9 mouse cellular contexts compared by ENCODE assay signal in the genomic region with DNA sequence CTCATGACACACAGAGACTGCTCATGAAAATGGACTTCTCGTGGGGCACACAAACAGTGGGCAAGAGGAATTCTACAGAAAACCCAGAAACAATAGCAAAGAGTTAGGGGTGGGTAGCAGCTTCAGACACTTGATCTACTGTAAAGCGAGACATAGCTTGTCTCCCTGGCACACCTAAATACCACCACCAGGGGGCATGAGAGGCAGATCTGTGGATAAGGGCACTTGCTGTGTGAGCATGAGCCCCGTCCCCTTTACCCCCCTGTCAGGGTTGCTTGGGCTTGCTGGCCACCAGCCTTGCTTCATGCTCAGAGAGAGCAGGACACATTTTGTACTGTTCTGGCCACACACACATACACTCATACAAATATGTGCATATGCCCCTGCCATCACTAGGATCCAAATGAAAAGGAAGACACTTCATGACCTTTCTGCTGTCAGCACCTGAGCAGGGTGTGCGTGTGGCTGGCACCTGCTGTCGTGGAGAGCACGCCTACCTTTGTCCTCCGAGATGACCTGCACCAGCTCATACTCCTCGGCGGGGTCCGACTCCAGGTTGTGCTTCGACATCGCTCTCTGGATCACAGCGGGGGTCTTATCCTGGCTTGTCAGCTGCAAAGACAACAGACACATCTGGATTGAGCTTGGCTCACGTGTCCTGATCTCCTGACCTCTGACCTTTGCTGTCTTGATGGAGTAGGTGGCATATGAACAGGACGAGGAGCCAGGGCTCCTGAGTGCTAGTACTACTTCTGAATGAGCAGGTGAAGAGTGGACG.
DNase-seq lines count a peak whose midpoint lies in the region; ATAC-seq and TF ChIP-seq lines count a peak whose summit lies in the region.
"Had no signal": no experiment of that assay in that cellular context is flagged by ENCODE, and none has a peak within 500 bp of the region (broad histone marks: within the 10 kb centered on the region; RNA-seq: fewer than 3 reads in every experiment).

No protein-coding gene starts in this region.

- peak; percentile 77 for DNase-seq in heart, embryonic 10.5 days (ENCODE audit: low spot score)
- peak; percentile 81 for DNase-seq in ES-CJ7 (ENCODE audit: low read depth, low spot score)
- peak; percentile 51 to 75 for DNase-seq in cerebellum, postnatal 14 days
- peak; percentile 38 to 46 for DNase-seq in gastrocnemius, postnatal 36 days
- DNase-seq in layer of hippocampus, adult 2 months (ENCODE audit: low spot score in 2 of 2) = peak in 1 of 2 experiments; percentile 69
- DNase-seq in stomach, postnatal 0 days (ENCODE audit: low spot score) = peak; percentile 53

- H3K4me2 ChIP-seq in heart, embryonic 12.5 days = no peak overlapping the region
- H3K4me2 ChIP-seq in stomach, postnatal 0 days (replicated peaks; ENCODE audit: low read depth) = no peak overlapping the region
- H3K4me2 ChIP-seq: limb, embryonic 13.5 days had no signal

- no peak for TF ChIP-seq EP300 in stomach, postnatal 0 days (optimal IDR thresholded peaks at IDR 0.05)

- ATAC-seq in heart, embryonic 12.5 days (ENCODE audit: insufficient number of reproducible peaks, low FRiP score) = no peak
- ATAC-seq in megakaryocyte, adult 5-6 weeks (ENCODE audit: poor library complexity, severe bottlenecking) = peak; percentile 51
- no peak for ATAC-seq in stomach, postnatal 0 days (ENCODE audit: low FRiP score, low TSS enrichment)

- peaks cover 72% of the 10 kb centered on the region for H3K36me3 ChIP-seq in heart, embryonic 10.5 days
- peaks cover 84% of the 10 kb centered on the region for H3K36me3 ChIP-seq in heart, embryonic 12.5 days
- H3K36me3 ChIP-seq in stomach, postnatal 0 days (ENCODE audit: control insufficient read depth, insufficient read depth, low read length) = peaks cover 12% of the 10 kb centered on the region

- H3K4me1 ChIP-seq in heart, embryonic 10.5 days = peaks cover 35% of the 10 kb centered on the region
- peaks cover 36% of the 10 kb centered on the region for H3K4me1 ChIP-seq in heart, embryonic 12.5 days (replicated peaks)
- H3K4me1 ChIP-seq in stomach, postnatal 0 days (replicated peaks; ENCODE audit: control insufficient read depth, insufficient read depth) = no peaks in the 10 kb centered on the region
- H3K4me1 ChIP-seq: limb, embryonic 13.5 days had no signal

- TF ChIP-seq CTCF in layer of hippocampus, adult 2 months (conservative IDR thresholded peaks at IDR 0.05) = peak; percentile 86
- TF ChIP-seq CTCF in stomach, postnatal 0 days (IDR thresholded peaks at IDR 0.05; ENCODE audit: low read depth) = peak; percentile 83

- no peak overlapping the region for H3K9ac ChIP-seq in heart, embryonic 12.5 days
- no peak overlapping the region for H3K9ac ChIP-seq in stomach, postnatal 0 days (ENCODE audit: low read length)
- H3K9ac ChIP-seq: limb, embryonic 13.5 days had no signal

- intact Hi-C loops in gastrocnemius, postnatal 36 days (cut with DNase I) = loop anchor here (10.0 kb wide), 1 partner anchor 384 kb away; the partner anchor contains the start of gene Smg7

- no peaks in the 10 kb centered on the region for H3K9me3 ChIP-seq in heart, embryonic 10.5 days
- no peaks in the 10 kb centered on the region for H3K9me3 ChIP-seq in heart, embryonic 12.5 days (replicated peaks)
- H3K9me3 ChIP-seq in stomach, postnatal 0 days (ENCODE audit: control insufficient read depth, low read length) = no peaks in the 10 kb centered on the region
- H3K9me3 ChIP-seq: limb, embryonic 13.5 days had no signal

- no peak overlapping the region for H3K4me3 ChIP-seq in heart, embryonic 10.5 days
- H3K4me3 ChIP-seq in heart, embryonic 12.5 days = no peak overlapping the region
- no peak overlapping the region for H3K4me3 ChIP-seq in layer of hippocampus, adult 2 months
- no peak overlapping the region for H3K4me3 ChIP-seq in stomach, postnatal 0 days (ENCODE audit: low read depth, low read length)
- H3K4me3 ChIP-seq: limb, embryonic 13.5 days had no signal

- no peak overlapping the region for H3K27ac ChIP-seq in heart, embryonic 10.5 days
- no peak overlapping the region for H3K27ac ChIP-seq in heart, embryonic 12.5 days (ENCODE audit: poor library complexity, severe bottlenecking)
- H3K27ac ChIP-seq in layer of hippocampus, adult 2 months = peak overlapping the region; percentile 72
- no peak overlapping the region for H3K27ac ChIP-seq in stomach, postnatal 0 days (replicated peaks)
- H3K27ac ChIP-seq: limb, embryonic 13.5 days had no signal

- no peaks in the 10 kb centered on the region for H3K27me3 ChIP-seq in heart, embryonic 10.5 days (ENCODE audit: insufficient read depth, poor library complexity, severe bottlenecking)
- no peaks in the 10 kb centered on the region for H3K27me3 ChIP-seq in heart, embryonic 12.5 days (replicated peaks)
- H3K27me3 ChIP-seq in stomach, postnatal 0 days (ENCODE audit: control insufficient read depth, insufficient read depth, low read length) = no peaks in the 10 kb centered on the region
- H3K27me3 ChIP-seq: limb, embryonic 13.5 days had no signal

- WGBS in heart, embryonic 10.5 days = 77% methylated on average over 16 of the region's 16 CpGs
- WGBS in heart, embryonic 12.5 days = 74% methylated on average over 16 of the region's 16 CpGs
- WGBS in stomach, postnatal 0 days = 81% methylated on average over 16 of the region's 16 CpGs
